Mouse (Mus musculus) cerebellum, adult 9-11 months (tissue): ENCODE measurements around the gene Slc9a6.

Experiments used
- DNase-seq: peaks from one replicate; pipeline ENCODE4 v3.0.0; 2022

The Slc9a6 gene

GRCm38 (mm10) chrX:56609623-56610317, at the start of gene Slc9a6:
Gene Slc9a6 (plus strand): TSS chrX:56609757.
- DNase-seq, result peak; percentile 84

- no peak for DNase-seq
Measured at GRCm38 (mm10) chrX:56572465-56572864, 37.1 kb upstream of the Slc9a6 start.

- no peak for DNase-seq
Measured at GRCm38 (mm10) chrX:56578200-56578599, 31.4 kb upstream of the Slc9a6 start.

- no peak for DNase-seq
Measured at GRCm38 (mm10) chrX:56597219-56597886, 12.2 kb upstream of the Slc9a6 start.

GRCm38 (mm10) chrX:56597887-56598640, 11.5 kb upstream of the Slc9a6 start, which contains the start of gene Mmgt1:
Gene Mmgt1 (minus strand): TSS chrX:56598069.
- DNase-seq, result peak; percentile 97

GRCm38 (mm10) chrX:56606536-56606935, 3.0 kb upstream of the Slc9a6 start:
- no peak for DNase-seq

GRCm38 (mm10) chrX:56607032-56607710, 2.4 kb upstream of the Slc9a6 start:
- no peak for DNase-seq

GRCm38 (mm10) chrX:56609285-56609622, 303 bp upstream of the Slc9a6 start:
- no peak for DNase-seq

GRCm38 (mm10) chrX:56610318-56610694, 749 bp downstream of the Slc9a6 start:
- no peak for DNase-seq

- no peak for DNase-seq
Measured at GRCm38 (mm10) chrX:56615236-56615635, 5.7 kb downstream of the Slc9a6 start.

- DNase-seq, result no peak
Measured at GRCm38 (mm10) chrX:56636185-56636584, 26.6 kb downstream of the Slc9a6 start.

GRCm38 (mm10) chrX:56640066-56640465, 30.5 kb downstream of the Slc9a6 start:
- DNase-seq, result no peak

- no peak for DNase-seq
Measured at GRCm38 (mm10) chrX:56649549-56650354, 40.2 kb downstream of the Slc9a6 start.

- no peak for DNase-seq
Measured at GRCm38 (mm10) chrX:56650355-56650652, 40.7 kb downstream of the Slc9a6 start.

- no peak for DNase-seq
Measured at GRCm38 (mm10) chrX:56650885-56651284, 41.3 kb downstream of the Slc9a6 start.

- no peak for DNase-seq
Measured at GRCm38 (mm10) chrX:56651738-56652137, 42.2 kb downstream of the Slc9a6 start.

GRCm38 (mm10) chrX:56655686-56656085, 46.1 kb downstream of the Slc9a6 start:
- no peak for DNase-seq

GRCm38 (mm10) chrX:56659286-56659685, 49.7 kb downstream of the Slc9a6 start:
- peak; percentile 64 for DNase-seq

- no peak for DNase-seq
Measured at GRCm38 (mm10) chrX:56661143-56661542, 51.6 kb downstream of the Slc9a6 start.

- DNase-seq, result no peak
Measured at GRCm38 (mm10) chrX:56662316-56662715, 52.8 kb downstream of the Slc9a6 start.

- no peak for DNase-seq
Measured at GRCm38 (mm10) chrX:56663377-56663776, 53.8 kb downstream of the Slc9a6 start.

GRCm38 (mm10) chrX:56665226-56665973, 55.8 kb downstream of the Slc9a6 start:
- no peak for DNase-seq
